ENCODE assay signal across 11 mouse cellular contexts in the genomic region with DNA sequence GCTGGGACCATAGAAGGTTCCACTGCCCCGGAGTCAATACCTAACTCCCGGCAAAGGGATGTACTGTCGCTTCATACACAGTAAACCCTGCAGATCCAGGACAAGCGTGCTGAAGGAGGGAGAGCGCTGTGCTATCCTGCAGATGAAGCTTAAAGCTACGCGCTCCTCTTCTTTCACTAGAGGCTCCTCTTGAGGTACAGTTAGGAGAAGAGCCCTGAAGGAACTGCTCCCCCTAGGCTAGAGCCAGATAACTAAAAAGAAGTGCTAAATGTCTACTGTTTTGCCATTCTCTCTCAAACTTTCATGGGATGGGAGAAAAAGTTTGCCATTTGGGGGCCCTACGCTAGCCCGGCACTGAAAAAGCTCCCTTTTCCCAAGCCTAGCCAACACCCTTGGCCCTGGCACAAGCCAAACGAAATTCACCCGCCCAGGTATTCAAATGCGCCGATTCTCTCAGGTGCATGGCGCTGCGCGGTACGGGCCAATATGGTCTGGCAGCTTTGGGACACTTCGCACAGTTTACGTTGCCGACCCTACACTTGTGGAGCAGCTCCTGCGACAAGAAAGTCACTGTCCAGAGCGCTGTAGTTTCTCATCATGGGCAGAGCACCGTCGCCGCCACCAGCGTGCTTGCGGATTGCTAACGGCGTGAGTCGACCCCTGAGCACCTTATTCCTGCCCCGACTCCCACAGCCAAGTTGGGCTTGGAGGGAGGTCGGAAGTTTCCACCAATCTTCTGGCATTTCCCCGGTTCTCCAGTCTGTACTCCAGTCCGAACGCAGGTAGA. TPM values are rescaled to one million over a fixed set of nuclear protein-coding genes. Genes with fewer than 3 reads are reported as not detected.
DNase-seq lines count a peak whose midpoint lies in the region; ATAC-seq and TF ChIP-seq lines count a peak whose summit lies in the region.
"Had no signal": no experiment of that assay in that cellular context is flagged by ENCODE, and none has a peak within 500 bp of the region (broad histone marks: within the 10 kb centered on the region; RNA-seq: fewer than 3 reads in every experiment).

No protein-coding gene starts in this region.

- no peak overlapping the region for H3K9ac ChIP-seq in forebrain, embryonic 16.5 days (replicated peaks; ENCODE audit: low read depth, low read length)
- peak overlapping the region; percentile 28; the same call in 1 of the 2 replicates for H3K9ac ChIP-seq in lung, embryonic 14.5 days
- H3K9ac ChIP-seq in hindbrain, postnatal 0 days (replicated peaks; ENCODE audit: low read length): no peak overlapping the region

- WGBS in forebrain, embryonic 10.5 days: 4% methylated on average over 35 of the region's 35 CpGs
- WGBS in forebrain, embryonic 16.5 days: 5% methylated on average over 35 of the region's 35 CpGs
- 4% methylated on average over 35 of the region's 35 CpGs for WGBS in lung, embryonic 14.5 days
- 6% methylated on average over 35 of the region's 35 CpGs for WGBS in hindbrain, postnatal 0 days

- H3K27me3 ChIP-seq in forebrain, embryonic 10.5 days (ENCODE audit: poor library complexity, severe bottlenecking): peaks cover 61% of the 10 kb centered on the region
- H3K27me3 ChIP-seq in forebrain, embryonic 16.5 days (replicated peaks; ENCODE audit: control insufficient read depth, insufficient read depth, low read length): peaks cover 38% of the 10 kb centered on the region
- peaks cover 48% of the 10 kb centered on the region for H3K27me3 ChIP-seq in lung, embryonic 14.5 days (ENCODE audit: insufficient read depth, low read length)
- H3K27me3 ChIP-seq in hindbrain, postnatal 0 days (ENCODE audit: insufficient read depth, low read length): peaks cover 26% of the 10 kb centered on the region; the same call in 1 of the 2 replicates

- no peaks in the 10 kb centered on the region for H3K9me3 ChIP-seq in forebrain, embryonic 10.5 days
- no peaks in the 10 kb centered on the region for H3K9me3 ChIP-seq in forebrain, embryonic 16.5 days (ENCODE audit: control insufficient read depth, low read length)
- H3K9me3 ChIP-seq in lung, embryonic 14.5 days (ENCODE audit: low read depth, low read length): no peaks in the 10 kb centered on the region
- H3K9me3 ChIP-seq in hindbrain, postnatal 0 days (ENCODE audit: low read length): no peaks in the 10 kb centered on the region

- peaks cover 41% of the 10 kb centered on the region for H3K36me3 ChIP-seq in forebrain, embryonic 10.5 days (replicated peaks)
- H3K36me3 ChIP-seq in forebrain, embryonic 16.5 days (ENCODE audit: control insufficient read depth, insufficient read depth): no peaks in the 10 kb centered on the region
- peaks cover 17% of the 10 kb centered on the region for H3K36me3 ChIP-seq in lung, embryonic 14.5 days (ENCODE audit: insufficient read depth)
- no peaks in the 10 kb centered on the region; the same call in 1 of the 2 replicates for H3K36me3 ChIP-seq in hindbrain, postnatal 0 days (ENCODE audit: insufficient read depth, low read length)

- ATAC-seq in forebrain, embryonic 16.5 days: no peak
- no peak for ATAC-seq in lung, embryonic 14.5 days (ENCODE audit: insufficient read depth)
- no peak for ATAC-seq in hindbrain, postnatal 0 days

- H3K4me2 ChIP-seq in forebrain, embryonic 16.5 days (ENCODE audit: low read length): no peak overlapping the region
- H3K4me2 ChIP-seq in lung, embryonic 14.5 days: peak overlapping the region; percentile 48
- peak overlapping the region; percentile 8; the same call in 1 of the 2 replicates for H3K4me2 ChIP-seq in hindbrain, postnatal 0 days (ENCODE audit: low read depth, low read length)

- peaks cover 21% of the 10 kb centered on the region for H3K4me1 ChIP-seq in forebrain, embryonic 10.5 days
- 0 out of 2 replicates have a peak, but pooled peaks cover 4% of the 10 kb centered on the region for H3K4me1 ChIP-seq in forebrain, embryonic 16.5 days (replicated peaks; ENCODE audit: control insufficient read depth, insufficient read depth, low read length)
- H3K4me1 ChIP-seq in lung, embryonic 14.5 days (ENCODE audit: insufficient read depth): no peaks in the 10 kb centered on the region
- peaks cover 6% of the 10 kb centered on the region; the same call in 1 of the 2 replicates for H3K4me1 ChIP-seq in hindbrain, postnatal 0 days (ENCODE audit: insufficient read depth, low read length)

- no peak overlapping the region for H3K27ac ChIP-seq in forebrain, embryonic 10.5 days
- H3K27ac ChIP-seq in forebrain, embryonic 16.5 days (ENCODE audit: low read length): no peak overlapping the region
- no peak overlapping the region for H3K27ac ChIP-seq in lung, embryonic 14.5 days (ENCODE audit: low read depth)
- H3K27ac ChIP-seq in hindbrain, postnatal 0 days: no peak overlapping the region

- peak overlapping the region; percentile 39 for H3K4me3 ChIP-seq in forebrain, embryonic 10.5 days
- no peak overlapping the region for H3K4me3 ChIP-seq in forebrain, embryonic 16.5 days (replicated peaks; ENCODE audit: low read length)
- peak overlapping the region; percentile 22 for H3K4me3 ChIP-seq in lung, embryonic 14.5 days (ENCODE audit: low read depth, low read length)
- H3K4me3 ChIP-seq in hindbrain, postnatal 0 days (ENCODE audit: low read length): 0 out of 2 replicates have a peak overlapping the region, but pooled peaks have one; percentile 0

- peak; percentile 30 for DNase-seq in forebrain, embryonic 10.5 days (ENCODE audit: extremely low spot score, low spot score)
- DNase-seq in lung, embryonic 14.5 days: peak; percentile 30
- no peak for DNase-seq in lung, postnatal 25 days (ENCODE audit: low spot score)
- DNase-seq in hindbrain, postnatal 0 days (ENCODE audit: low spot score): no peak
- peak; percentile 38 for DNase-seq in neural tube, embryonic 10.5 days (ENCODE audit: extremely low spot score, low spot score)
- no peak for DNase-seq in right cerebral cortex, adult 18-20 months
- no peak for DNase-seq in gastrocnemius, postnatal 10 days
- DNase-seq: adrenal gland, adult 8-10 months; left cerebral cortex, postnatal 4 days; right cerebral cortex, postnatal 25 days had no signal

- no peak for TF ChIP-seq CTCF in lung, embryonic 14.5 days (IDR thresholded peaks at IDR 0.05; ENCODE audit: low read depth)
- TF ChIP-seq CTCF in hindbrain, postnatal 0 days (IDR thresholded peaks at IDR 0.05; ENCODE audit: low read depth): 0 out of 2 replicates have a peak, but pooled peaks have one; percentile 3

RNA-seq across cellular contexts. Expression of gene Cyp27b1, which starts 0.8 kb away (rescaled TPM):
- polyA plus RNA-seq in forebrain, embryonic 10.5 days (2016; fragmentation: Nextera tagmentation; extraction: Ambion mirVana): 0.11 and 0.16 TPM in 2 replicates
- 0.20 and 0.26 TPM in 2 replicates for polyA plus RNA-seq in forebrain, embryonic 16.5 days (2015; fragmentation: Nextera tagmentation; extraction: Ambion mirVana)
- 0.09 TPM in 1 of 2 replicates, not detected in the other for polyA plus RNA-seq in lung, embryonic 14.5 days (2014; fragmentation: Nextera tagmentation; extraction: Ambion mirVana)
- total RNA-seq in hindbrain, postnatal 0 days (2014; rRNA removed): 0.26 and 0.58 TPM in 2 replicates
- not detected in 2 replicates for polyA plus RNA-seq in hindbrain, postnatal 0 days (2015; fragmentation: Nextera tagmentation; extraction: Ambion mirVana)
- under 1 TPM; 0.45 to 0.49 TPM for total RNA-seq in gastrocnemius, postnatal 10 days (2021)

RNA-seq across cellular contexts. Expression of gene Eef1akmt3, which starts 7.5 kb away (rescaled TPM):
- 0.18 and 0.21 TPM in 2 replicates for polyA plus RNA-seq in forebrain, embryonic 10.5 days (2016; fragmentation: Nextera tagmentation; extraction: Ambion mirVana)
- polyA plus RNA-seq in forebrain, embryonic 16.5 days (2015; fragmentation: Nextera tagmentation; extraction: Ambion mirVana): 0.11 and 0.18 TPM in 2 replicates
- polyA plus RNA-seq in lung, embryonic 14.5 days (2014; fragmentation: Nextera tagmentation; extraction: Ambion mirVana): 0.53 and 0.74 TPM in 2 replicates
- total RNA-seq in hindbrain, postnatal 0 days (2014; rRNA removed): 0.31 TPM in 1 of 2 replicates, not detected in the other
- 0.19 TPM in 2 replicates for polyA plus RNA-seq in hindbrain, postnatal 0 days (2015; fragmentation: Nextera tagmentation; extraction: Ambion mirVana)
- under 1 TPM; 0.21 to 0.84 TPM for total RNA-seq in gastrocnemius, postnatal 10 days (2021)

RNA-seq across cellular contexts. Expression of gene Mettl1, which starts 7.6 kb away (rescaled TPM):
- 62.1 and 65.2 TPM in 2 replicates for polyA plus RNA-seq in forebrain, embryonic 10.5 days (2016; fragmentation: Nextera tagmentation; extraction: Ambion mirVana)
- polyA plus RNA-seq in forebrain, embryonic 16.5 days (2015; fragmentation: Nextera tagmentation; extraction: Ambion mirVana): 20.1 and 23.0 TPM in 2 replicates
- polyA plus RNA-seq in lung, embryonic 14.5 days (2014; fragmentation: Nextera tagmentation; extraction: Ambion mirVana): 59.5 and 60.7 TPM in 2 replicates
- 9.3 and 10.0 TPM in 2 replicates for total RNA-seq in hindbrain, postnatal 0 days (2014; rRNA removed)
- 23.8 and 23.9 TPM in 2 replicates for polyA plus RNA-seq in hindbrain, postnatal 0 days (2015; fragmentation: Nextera tagmentation; extraction: Ambion mirVana)
- 10 to 100 TPM; 14.7 to 18.9 TPM for total RNA-seq in gastrocnemius, postnatal 10 days (2021)

RNA-seq across cellular contexts. Expression of gene March9, which starts 11.2 kb away (rescaled TPM):
- polyA plus RNA-seq in forebrain, embryonic 10.5 days (2016; fragmentation: Nextera tagmentation; extraction: Ambion mirVana): 1.1 and 1.2 TPM in 2 replicates
- polyA plus RNA-seq in forebrain, embryonic 16.5 days (2015; fragmentation: Nextera tagmentation; extraction: Ambion mirVana): 5.3 and 6.6 TPM in 2 replicates
- 0.99 and 1.5 TPM in 2 replicates for polyA plus RNA-seq in lung, embryonic 14.5 days (2014; fragmentation: Nextera tagmentation; extraction: Ambion mirVana)
- total RNA-seq in hindbrain, postnatal 0 days (2014; rRNA removed): 78.3 and 80.1 TPM in 2 replicates
- polyA plus RNA-seq in hindbrain, postnatal 0 days (2015; fragmentation: Nextera tagmentation; extraction: Ambion mirVana): 6.7 and 7.0 TPM in 2 replicates
- 1 to 10 TPM; 1.1 to 2.0 TPM for total RNA-seq in gastrocnemius, postnatal 10 days (2021)

RNA-seq across cellular contexts. Expression of gene Cdk4, which starts 14.5 kb away (rescaled TPM):
- polyA plus RNA-seq in forebrain, embryonic 10.5 days (2016; fragmentation: Nextera tagmentation; extraction: Ambion mirVana): 3,005 and 3,066 TPM in 2 replicates
- 1,494 and 1,664 TPM in 2 replicates for polyA plus RNA-seq in forebrain, embryonic 16.5 days (2015; fragmentation: Nextera tagmentation; extraction: Ambion mirVana)
- polyA plus RNA-seq in lung, embryonic 14.5 days (2014; fragmentation: Nextera tagmentation; extraction: Ambion mirVana): 2,143 and 2,245 TPM in 2 replicates
- 483 and 524 TPM in 2 replicates for total RNA-seq in hindbrain, postnatal 0 days (2014; rRNA removed)
- polyA plus RNA-seq in hindbrain, postnatal 0 days (2015; fragmentation: Nextera tagmentation; extraction: Ambion mirVana): 519 and 563 TPM in 2 replicates
- total RNA-seq in gastrocnemius, postnatal 10 days (2021): 100 to 1,000 TPM; 122 to 147 TPM

Comparison
In these comparisons a context has a peak if more than half of its experiments do, and no peak if none do; other contexts are left out.
1. DNase-seq: peak in forebrain, embryonic 10.5 days (single experiment), lung, embryonic 14.5 days (single experiment) and neural tube, embryonic 10.5 days (single experiment); none in lung, postnatal 25 days (single experiment), hindbrain, postnatal 0 days (single experiment), right cerebral cortex, adult 18-20 months (single experiment) and gastrocnemius, postnatal 10 days (single experiment).